Mouse (Mus musculus) embryonic facial prominence, embryonic 15.5 days (tissue): ENCODE results near the gene Polr2j. TPM values are rescaled to one million over a fixed set of nuclear protein-coding genes. Genes with fewer than 3 reads are reported as not detected.
"Not testable (repeated sequence)": the region's sequence is repeated elsewhere in the genome, so short reads cannot be mapped to it uniquely, and the experiment has no call there.

Experiments used
- ATAC-seq: fragments of 200-750 bp; cut with Nextera tagmentation; 2 replicates; pipeline ENCODE4 v1.8.0; 2017; ENCODE audit warnings: low read depth, moderate TSS enrichment; ENCODE audit not compliant: insufficient number of reproducible peaks, low FRiP score, low TSS enrichment
- H3K27ac ChIP-seq: fragments of 300-500 bp; sonication (generic); replicated peaks from 2 replicates; pipeline ENCODE4 v1.5.1; 2015; ENCODE audit warnings: mild to moderate bottlenecking, inconsistent platforms
- H3K27me3 ChIP-seq: fragments of 300-500 bp; sonication (generic); 2 replicates; pipeline ENCODE4 v1.6.1; 2015; ENCODE audit warnings: inconsistent platforms
- H3K36me3 ChIP-seq: fragments of 300-500 bp; sonication (generic); 2 replicates; pipeline ENCODE4 v1.6.1; 2015; ENCODE audit warnings: mild to moderate bottlenecking, inconsistent platforms
- H3K4me1 ChIP-seq: fragments of 300-500 bp; sonication (generic); 2 replicates; pipeline ENCODE4 v1.6.1; 2015; ENCODE audit warnings: inconsistent platforms
- H3K4me2 ChIP-seq: fragments of 300-500 bp; sonication (generic); replicated peaks from 2 replicates; pipeline ENCODE4 v1.6.1; 2015; ENCODE audit warnings: mild to moderate bottlenecking, inconsistent platforms
- H3K4me3 ChIP-seq: fragments of 300-500 bp; sonication (generic); replicated peaks from 2 replicates; pipeline ENCODE4 v1.5.1; 2015; ENCODE audit warnings: mild to moderate bottlenecking, inconsistent platforms
- H3K9ac ChIP-seq: fragments of 300-500 bp; sonication (generic); 2 replicates; pipeline ENCODE4 v1.6.1; 2015; ENCODE audit warnings: inconsistent platforms
- H3K9me3 ChIP-seq: fragments of 300-500 bp; sonication (generic); replicated peaks from 2 replicates; pipeline ENCODE4 v1.6.1; 2016; ENCODE audit warnings: inconsistent platforms
- WGBS: fragments of 180-500 bp; shearing (Covaris S2); methylation state at CpG from one replicate; pipeline ENCODE4 v1.1.7; 2015; 5-methylcytosine and 5-hydroxymethylcytosine counted together
- polyA plus RNA-seq: library from polyadenylated mRNA; unstranded; fragments of >200 nt; fragmentation: Nextera tagmentation; extraction: Ambion mirVana; gene quantifications from 2 replicates; pipeline ENCODE4 v1.2.1, GENCODE M21; 2015

Polr2j gene
- polyA plus RNA-seq, 1 experiment from 2014 or later: 205 TPM

DNA sequence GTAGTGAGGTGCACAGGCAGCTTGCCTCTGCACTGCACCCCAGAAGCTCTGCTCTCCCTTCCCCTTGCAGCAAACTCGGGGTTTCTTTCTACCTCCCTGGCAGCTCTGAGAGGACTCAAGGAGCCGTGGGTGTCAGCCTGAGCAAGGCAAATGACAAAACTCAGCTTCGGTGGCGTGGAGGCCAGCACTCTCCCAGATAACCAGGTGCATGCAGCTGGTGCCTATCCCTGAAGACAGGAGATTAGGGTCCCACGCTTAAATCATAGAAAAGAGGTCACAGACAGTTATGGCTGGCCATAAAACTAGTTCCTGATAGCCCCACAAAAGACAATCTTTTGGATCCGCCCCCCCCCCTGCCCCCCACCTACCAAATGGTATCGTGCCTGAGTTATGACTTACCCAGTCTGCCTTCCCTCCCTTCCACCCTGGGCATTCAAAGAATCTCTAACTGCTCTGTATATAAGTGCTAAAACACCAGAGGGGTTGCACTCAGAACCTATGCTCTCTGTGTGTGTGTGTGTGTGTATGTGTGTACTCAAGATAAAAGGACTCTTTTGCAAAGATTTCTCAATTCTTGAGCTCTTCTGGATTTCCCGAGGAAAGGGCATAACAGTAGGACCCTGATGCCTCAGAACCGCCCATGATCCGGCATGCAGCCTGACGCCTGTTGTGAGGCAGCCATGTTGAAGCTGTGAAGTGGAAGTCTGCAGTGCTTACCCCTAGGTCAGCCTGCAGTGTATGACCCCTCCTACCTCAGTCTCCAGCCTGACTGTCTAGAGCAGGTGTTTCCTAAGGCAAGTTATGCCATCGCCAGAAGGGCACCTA lies 28.4 kb downstream of the Polr2j start:
- Histone ChIP-seq H3K27me3 (no peaks in the 10 kb centered on the region), H3K4me3 (no peak overlapping the region), H3K9me3 (no peaks in the 10 kb centered on the region), H3K9ac (no peak overlapping the region), H3K4me2 (no peak overlapping the region), H3K27ac (no peak overlapping the region), H3K36me3 (peaks cover 25% of the 10 kb centered on the region), H3K4me1 (no peaks in the 10 kb centered on the region)
- 69% methylated on average over 12 of the region's 12 CpGs for WGBS
- ATAC-seq: no peak

DNA sequence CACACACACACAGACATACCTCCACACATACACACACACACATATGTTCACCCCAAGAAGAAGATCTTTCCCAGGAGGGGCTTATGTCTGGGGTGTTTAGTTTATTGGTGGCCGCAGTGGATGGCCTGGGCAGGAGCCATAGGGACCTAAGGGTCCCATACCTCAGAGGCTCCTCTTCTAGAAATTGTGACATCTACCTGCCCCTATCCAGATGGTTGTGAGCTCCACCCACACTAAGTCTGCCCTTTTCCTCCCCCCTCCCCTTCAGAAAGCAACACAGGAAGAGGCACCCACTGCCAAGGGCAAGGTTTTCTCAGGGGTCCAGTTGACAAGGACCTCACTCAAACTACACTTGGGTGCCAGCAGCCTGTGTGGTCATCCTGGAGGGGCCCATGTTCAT lies 30.5 kb downstream of the Polr2j start:
- Histone ChIP-seq H3K27me3 (no peaks in the 10 kb centered on the region), H3K4me1 (no peaks in the 10 kb centered on the region), H3K4me2 (no peak overlapping the region), H3K9me3 (no peaks in the 10 kb centered on the region), H3K27ac (no peak overlapping the region), H3K4me3 (no peak overlapping the region), H3K36me3 (peaks cover 5% of the 10 kb centered on the region; the same call in 1 of the 2 replicates), H3K9ac (no peak overlapping the region)
- WGBS: 92% methylated on average over 1 of the region's 1 CpGs
- no peak for ATAC-seq

DNA sequence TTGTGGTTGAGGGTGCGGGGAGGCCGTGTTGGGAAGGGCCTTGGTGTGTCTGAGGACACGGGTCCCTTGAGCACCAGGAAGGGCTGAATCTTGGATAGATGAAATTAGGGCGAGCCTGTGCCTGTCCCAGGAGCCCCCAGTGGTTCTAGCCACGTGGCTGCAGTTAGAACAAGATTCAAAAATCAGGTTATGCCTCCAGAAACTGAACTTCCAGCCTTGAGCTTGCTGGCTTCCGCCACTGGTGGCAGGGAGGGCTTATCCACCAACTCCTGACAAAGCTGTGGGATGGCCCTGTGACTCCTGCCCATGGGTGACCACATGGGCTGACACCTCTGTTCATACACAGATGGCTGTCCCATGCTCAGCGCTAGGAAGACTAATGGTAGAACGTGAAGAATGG lies 31.3 kb downstream of the Polr2j start:
- Histone ChIP-seq H3K4me2 (no peak overlapping the region), H3K4me3 (no peak overlapping the region), H3K27ac (no peak overlapping the region), H3K27me3 (no peaks in the 10 kb centered on the region), H3K36me3 (no peaks in the 10 kb centered on the region), H3K9me3 (no peaks in the 10 kb centered on the region), H3K9ac (no peak overlapping the region), H3K4me1 (no peaks in the 10 kb centered on the region)
- no peak for ATAC-seq
- 65% methylated on average over 8 of the region's 8 CpGs for WGBS

DNA sequence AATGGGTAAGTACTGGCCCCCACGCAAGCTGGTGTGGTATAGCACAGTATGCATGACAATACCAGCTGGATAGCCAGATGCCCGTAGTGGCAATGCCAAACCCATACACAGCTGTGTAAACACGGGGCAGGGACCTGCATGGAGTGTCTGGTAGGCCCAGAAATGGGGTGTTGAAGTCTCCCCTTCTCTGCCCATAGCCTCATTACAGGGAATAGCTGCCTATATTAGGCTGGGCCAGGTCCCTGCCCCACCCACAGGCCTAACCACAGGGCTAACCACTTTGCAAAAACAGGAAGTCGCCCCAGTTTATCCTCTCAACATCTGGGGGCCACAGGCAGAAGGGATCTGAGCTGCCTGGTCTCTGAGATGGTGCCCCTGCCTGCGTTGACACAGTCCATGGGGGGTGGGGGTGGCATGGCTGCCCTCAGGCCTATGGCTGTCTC lies 32.7 kb downstream of the Polr2j start:
- H3K9ac ChIP-seq, H3K4me3 ChIP-seq, H3K36me3 ChIP-seq, H3K4me1 ChIP-seq, H3K27me3 ChIP-seq, H3K27ac ChIP-seq, ATAC-seq, H3K9me3 ChIP-seq, H3K4me2 ChIP-seq: not testable (repeated sequence)
- WGBS: 64% methylated on average over 5 of the region's 5 CpGs

DNA sequence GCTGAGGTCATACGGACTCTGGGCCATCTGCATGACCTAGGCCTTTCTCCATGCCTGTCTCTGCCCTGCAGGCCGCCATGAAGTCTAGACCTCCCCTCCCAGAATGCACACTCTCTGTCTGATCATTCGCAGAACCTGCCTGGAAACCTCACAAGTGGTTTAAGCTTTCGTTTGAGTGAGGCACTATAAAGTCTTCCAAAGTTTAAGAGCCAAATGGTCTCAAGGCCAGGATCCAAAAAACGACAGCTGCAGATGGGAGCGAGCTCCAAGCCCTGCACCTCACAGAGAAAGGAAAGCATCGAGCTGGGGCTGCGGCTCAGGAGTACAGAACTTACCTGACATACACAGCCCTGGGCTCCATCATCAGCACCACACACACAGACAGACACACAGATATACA lies 35.9 kb downstream of the Polr2j start:
- no peak overlapping the region for H3K4me3 ChIP-seq
- H3K4me1 ChIP-seq: no peaks in the 10 kb centered on the region
- H3K4me2 ChIP-seq: no peak overlapping the region
- WGBS: 69% methylated on average over 8 of the region's 8 CpGs
- no peaks in the 10 kb centered on the region for H3K36me3 ChIP-seq
- no peak overlapping the region for H3K27ac ChIP-seq
- no peak overlapping the region for H3K9ac ChIP-seq
- H3K27me3 ChIP-seq: no peaks in the 10 kb centered on the region
- H3K9me3 ChIP-seq: no peaks in the 10 kb centered on the region
- ATAC-seq: no peak

DNA sequence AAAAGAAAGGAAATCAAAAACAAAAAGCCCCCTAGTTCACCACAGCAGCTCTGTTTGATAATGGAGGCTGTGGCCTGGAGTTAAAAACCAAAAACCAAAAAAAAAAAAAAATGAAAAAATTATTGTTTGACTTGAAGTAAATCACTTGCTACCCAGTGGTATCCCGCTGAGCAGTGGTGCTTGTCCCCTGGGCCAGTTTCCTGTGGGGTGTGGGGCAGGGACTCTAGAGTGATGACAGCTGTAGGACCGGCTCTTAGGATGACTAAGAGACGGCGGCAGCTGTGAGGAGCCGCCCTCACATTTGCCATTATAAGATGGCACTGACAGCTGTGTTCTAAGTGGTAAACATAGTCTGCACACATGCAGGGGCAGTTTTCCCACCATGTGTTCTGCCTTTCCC lies 39.0 kb downstream of the Polr2j start:
- WGBS: 75% methylated on average over 5 of the region's 5 CpGs
- Histone ChIP-seq H3K4me2 (no peak overlapping the region), H3K4me1 (no peaks in the 10 kb centered on the region), H3K9me3 (no peaks in the 10 kb centered on the region), H3K27me3 (no peaks in the 10 kb centered on the region), H3K36me3 (0 out of 2 replicates have a peak, but pooled peaks cover 3% of the 10 kb centered on the region), H3K4me3 (no peak overlapping the region), H3K9ac (no peak overlapping the region), H3K27ac (no peak overlapping the region)
- no peak for ATAC-seq

GRCm38 (mm10) chr5:136160084-136160483 lies 43.7 kb downstream of the Polr2j start:
- WGBS: 87% methylated on average over 11 of the region's 12 CpGs

GRCm38 (mm10) chr5:136163807-136164474 lies 47.5 kb downstream of the Polr2j start:
- peaks cover 16% of the 10 kb centered on the region; the same call in 1 of the 2 replicates for H3K36me3 ChIP-seq
- no peaks in the 10 kb centered on the region; the same call in 1 of the 2 replicates for H3K9me3 ChIP-seq
- no peaks in the 10 kb centered on the region for H3K27me3 ChIP-seq
- H3K4me3 ChIP-seq: no peak overlapping the region
- no peak overlapping the region for H3K9ac ChIP-seq
- no peaks in the 10 kb centered on the region for H3K4me1 ChIP-seq
- H3K27ac ChIP-seq: no peak overlapping the region
- H3K4me2 ChIP-seq: no peak overlapping the region
- no peak for ATAC-seq
- 77% methylated on average over 11 of the region's 11 CpGs for WGBS

More at GRCm38 (mm10) chr5:136160084-136160483, 43.7 kb downstream of the Polr2j start:
- not testable (repeated sequence) for H3K4me3 ChIP-seq, H3K9ac ChIP-seq, ATAC-seq, H3K9me3 ChIP-seq, H3K4me1 ChIP-seq, H3K4me2 ChIP-seq, H3K27ac ChIP-seq, H3K36me3 ChIP-seq, H3K27me3 ChIP-seq

GRCm38 (mm10) chr5:136165246-136165645 lies 48.8 kb downstream of the Polr2j start:
- 65% methylated on average over 8 of the region's 8 CpGs for WGBS
- H3K9me3 ChIP-seq: no peaks in the 10 kb centered on the region; the same call in 1 of the 2 replicates
- H3K27me3 ChIP-seq: no peaks in the 10 kb centered on the region
- no peak overlapping the region for H3K4me2 ChIP-seq
- H3K9ac ChIP-seq: no peak overlapping the region
- no peak overlapping the region for H3K27ac ChIP-seq
- H3K36me3 ChIP-seq: peaks cover 15% of the 10 kb centered on the region; the same call in 1 of the 2 replicates
- no peak for ATAC-seq
- peaks cover 8% of the 10 kb centered on the region for H3K4me1 ChIP-seq
- H3K4me3 ChIP-seq: no peak overlapping the region

- ATAC-seq: no peak
- Histone ChIP-seq H3K4me1 (peaks cover 21% of the 10 kb centered on the region), H3K27me3 (no peaks in the 10 kb centered on the region), H3K4me3 (no peak overlapping the region), H3K9ac (no peak overlapping the region), H3K4me2 (no peak overlapping the region), H3K36me3 (peaks cover 8% of the 10 kb centered on the region; the same call in 1 of the 2 replicates), H3K9me3 (no peaks in the 10 kb centered on the region; the same call in 1 of the 2 replicates), H3K27ac (no peak overlapping the region)
- WGBS: 94% methylated on average over 4 of the region's 4 CpGs
These were observed 50.9 kb downstream of the Polr2j start for GRCm38 (mm10) chr5:136167296-136167695.

GRCm38 (mm10) chr5:136168071-136168470 lies 51.6 kb downstream of the Polr2j start:
- Histone ChIP-seq H3K4me3 (no peak overlapping the region), H3K4me1 (peaks cover 21% of the 10 kb centered on the region), H3K27me3 (no peaks in the 10 kb centered on the region), H3K9ac (no peak overlapping the region), H3K36me3 (peaks cover 8% of the 10 kb centered on the region; the same call in 1 of the 2 replicates), H3K27ac (no peak overlapping the region), H3K9me3 (no peaks in the 10 kb centered on the region; the same call in 1 of the 2 replicates), H3K4me2 (no peak overlapping the region)
- no peak for ATAC-seq
- WGBS: 97% methylated on average over 3 of the region's 3 CpGs
